Mouse (Mus musculus) left cerebral cortex, postnatal 36 days (tissue): ENCODE results near the gene Prrxl1. TPM values are rescaled to one million over a fixed set of nuclear protein-coding genes. Genes with fewer than 3 reads are reported as not detected.

Source experiments
- DNase-seq, 2 experiments: peaks; one replicate each; pipeline ENCODE4 v3.0.0; 2021 to 2022; ENCODE audit warnings: low spot score in 2 of 2, mixed read lengths in 1 of 2
- intact Hi-C: fragments of 180-260 bp; cut with DNase I; formaldehyde crosslinking; loops from one replicate; pipeline ENCODE4 v1.15.1; 2025
- total RNA-seq, 2 experiments: library from RNA; stranded (reverse); gene quantifications; 2 replicates each; pipeline ENCODE4 v1.2.3; 2021

Gene Prrxl1
- not detected for total RNA-seq

DNA sequence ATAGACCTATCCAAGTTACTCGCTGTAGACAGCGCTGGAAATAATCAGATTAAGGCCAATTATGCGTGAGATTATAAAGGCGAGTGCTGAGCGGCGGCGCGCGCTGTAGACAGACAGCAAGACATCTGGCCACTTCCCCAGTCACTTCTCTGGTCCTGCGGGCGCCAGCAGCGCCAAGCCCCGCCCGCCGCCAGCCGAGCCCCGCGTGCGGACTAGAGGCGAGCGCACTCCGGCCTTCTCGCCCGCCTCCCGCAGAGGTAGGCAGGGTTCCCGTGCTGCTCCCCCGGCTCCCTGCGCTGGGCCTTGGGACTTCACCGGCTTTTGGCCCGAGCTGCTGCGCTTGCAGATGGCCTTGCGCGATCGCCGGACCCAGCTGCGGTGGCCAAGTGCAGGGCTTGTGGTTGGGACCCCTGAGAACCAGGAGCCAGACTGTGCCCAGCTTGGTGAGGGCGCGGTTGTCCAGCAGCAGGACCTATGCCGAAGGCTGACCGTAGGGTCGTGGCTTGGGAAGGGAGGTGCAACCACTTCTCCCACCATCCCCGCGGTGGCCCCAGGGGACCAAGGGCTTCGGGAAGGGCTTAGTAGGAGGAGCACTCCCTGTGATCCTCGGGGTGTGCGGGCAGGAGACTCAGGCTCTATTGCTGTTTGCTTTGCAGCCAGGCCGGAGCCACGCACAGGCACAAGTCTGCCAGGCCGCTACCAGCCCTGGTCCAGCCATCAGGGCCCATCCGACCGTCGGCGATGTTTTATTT lies at the start of gene Prrxl1:
Gene Prrxl1 (plus strand): TSS at position 118 of the 752 bp plus-strand sequence.
- no peak for DNase-seq
- intact Hi-C loops: no loop called here

- DNase-seq: no peak
- intact Hi-C loops: no loop called here
Observed at GRCm38 (mm10) chr14:32551854-32552253, 47.4 kb upstream of the Prrxl1 start.

GRCm38 (mm10) chr14:32553198-32553903 lies 45.9 kb upstream of the Prrxl1 start:
- DNase-seq: no peak
- intact Hi-C loops: no loop called here

DNA sequence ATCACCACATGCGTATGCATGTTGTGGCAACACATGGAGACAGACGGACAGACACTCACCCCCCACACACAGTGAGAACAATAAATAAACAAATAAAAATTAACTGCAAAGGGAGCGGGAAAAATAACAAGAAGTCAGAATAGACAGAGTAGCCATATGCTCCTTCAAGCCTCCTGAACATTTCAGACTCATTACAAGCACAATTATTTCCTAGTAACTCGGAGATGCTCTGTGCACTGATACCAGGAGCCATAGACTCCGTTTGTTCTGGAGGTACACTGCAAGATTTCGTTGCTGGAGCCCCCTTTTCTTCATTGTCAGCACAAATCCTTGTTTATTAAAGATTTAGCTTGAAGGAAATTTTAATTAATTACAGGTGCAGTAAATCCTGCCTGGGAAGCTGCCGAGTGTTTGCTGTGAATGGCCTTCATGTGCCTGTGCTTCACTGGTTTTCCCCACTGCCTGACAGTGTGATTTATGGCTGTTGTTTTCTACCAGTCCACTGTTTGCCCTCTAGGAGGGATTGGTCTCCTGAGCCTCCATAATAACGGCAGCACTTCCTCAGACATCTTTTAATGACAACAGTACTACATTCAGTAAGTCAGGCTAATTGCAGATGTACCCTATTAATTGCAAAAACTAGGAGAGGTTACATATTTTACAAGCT lies 44.2 kb upstream of the Prrxl1 start:
- intact Hi-C loops: no loop called here
- no peak for DNase-seq

DNA sequence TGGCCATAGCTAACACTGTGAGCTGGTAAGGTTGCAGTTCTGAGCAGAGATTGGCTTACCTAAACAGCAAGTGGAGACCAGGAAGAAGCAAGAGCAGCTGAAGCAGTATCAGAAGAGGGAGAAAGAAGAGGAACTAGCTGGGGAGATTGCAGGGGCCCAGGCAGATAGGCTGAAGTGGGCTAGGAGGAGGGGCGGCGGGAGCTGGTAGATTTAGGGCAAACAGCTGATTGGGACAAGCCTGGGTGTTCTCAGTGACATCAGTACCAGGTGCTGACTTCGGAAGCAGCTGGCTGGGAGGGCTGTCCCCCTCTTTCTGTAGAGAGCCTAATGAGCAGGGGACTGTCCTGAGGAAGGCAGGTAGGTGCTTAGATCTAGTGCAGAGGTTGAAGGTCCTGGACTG lies 37.8 kb upstream of the Prrxl1 start:
- intact Hi-C loops: no loop called here
- no peak for DNase-seq

GRCm38 (mm10) chr14:32563661-32564060 lies 35.5 kb upstream of the Prrxl1 start:
- intact Hi-C loops: no loop called here
- DNase-seq: no peak

- intact Hi-C loops: no loop called here
- no peak for DNase-seq
Observed at GRCm38 (mm10) chr14:32572519-32572918, 26.7 kb upstream of the Prrxl1 start.

GRCm38 (mm10) chr14:32578420-32578819 lies 20.8 kb upstream of the Prrxl1 start:
- intact Hi-C loops: no loop called here
- DNase-seq: no peak

DNA sequence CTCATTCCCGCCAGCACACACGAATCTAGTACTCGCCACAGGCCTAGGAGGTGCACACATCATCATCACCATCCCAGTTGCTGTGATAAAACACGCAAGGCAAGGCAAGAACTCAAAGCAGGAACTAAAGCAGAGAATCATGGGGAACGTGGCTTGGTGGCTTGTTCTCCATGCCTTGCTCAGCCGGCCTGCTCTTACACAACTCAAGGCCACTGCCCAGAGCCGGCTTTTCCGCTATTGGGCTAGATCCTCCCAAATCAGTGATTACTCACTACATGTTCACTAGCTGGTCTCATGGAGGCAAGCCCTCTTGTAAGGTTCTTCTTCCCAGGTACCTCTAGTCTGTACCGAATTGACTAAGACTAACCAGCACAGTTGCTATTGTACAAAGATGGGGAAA lies 15.5 kb upstream of the Prrxl1 start:
- intact Hi-C loops: no loop called here

GRCm38 (mm10) chr14:32587013-32587784 lies 12.0 kb upstream of the Prrxl1 start:
- intact Hi-C loops: loop anchor here (2.0 kb wide), 1 partner anchor 54 kb away; no protein-coding TSS in a partner anchor
- peak; percentile 58 to 67 for DNase-seq

More for the DNA sequence above, 15.5 kb upstream of the Prrxl1 start:
- no peak for DNase-seq

GRCm38 (mm10) chr14:32590377-32590776 lies 8.8 kb upstream of the Prrxl1 start:
- intact Hi-C loops: no loop called here
- DNase-seq: no peak

DNA sequence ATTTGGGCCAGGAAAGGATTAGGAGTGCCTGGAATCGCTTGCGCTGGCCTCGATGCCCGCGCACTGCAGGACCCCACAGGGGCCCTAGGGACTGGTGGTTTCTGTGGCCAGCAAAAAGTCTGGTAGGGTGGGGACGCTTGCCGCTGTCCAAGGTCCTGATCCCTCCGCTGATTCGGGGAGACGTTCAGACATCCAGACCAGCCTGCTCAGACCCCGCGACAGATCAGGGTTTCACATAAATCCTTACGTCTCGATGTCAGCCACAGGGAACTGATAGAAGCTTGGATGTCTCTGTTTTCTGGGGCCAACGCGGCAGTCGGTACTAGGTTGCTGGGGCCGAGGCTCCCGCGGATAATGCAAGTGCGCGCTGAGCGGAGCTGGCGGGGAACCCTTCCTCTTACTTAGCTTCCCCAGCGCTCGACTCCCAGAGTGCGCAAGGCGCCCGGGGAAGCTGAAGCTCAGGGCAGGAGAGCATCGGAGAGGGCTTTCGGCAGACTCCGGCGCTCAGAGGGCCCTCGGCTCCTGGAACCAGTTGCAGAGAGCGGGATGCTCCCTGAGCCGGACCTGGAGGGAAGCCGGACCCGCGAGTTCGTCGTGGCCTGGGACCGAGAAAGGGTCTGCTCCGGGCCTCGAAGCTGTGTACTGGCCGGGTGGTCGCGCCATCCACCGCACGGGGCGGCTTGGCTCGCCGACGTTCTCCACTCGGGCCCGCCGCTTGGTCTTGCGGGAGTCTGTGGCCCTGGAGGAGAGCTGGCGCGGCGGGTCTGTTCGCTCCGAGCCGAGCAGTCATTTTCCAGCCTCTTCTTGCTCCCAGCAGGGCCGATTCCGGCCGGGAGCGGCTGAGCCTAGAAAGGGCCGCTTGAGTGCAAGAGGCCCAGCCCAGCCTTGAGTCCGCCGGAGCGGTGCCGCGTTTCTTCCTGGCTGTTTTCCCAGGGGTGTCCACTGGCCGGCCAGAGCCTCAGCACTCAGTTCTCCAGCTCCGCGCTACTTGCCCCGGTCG lies 1.7 kb upstream of the Prrxl1 start:
- peak; percentile 13 to 18 for DNase-seq
- intact Hi-C loops: no loop called here

DNA sequence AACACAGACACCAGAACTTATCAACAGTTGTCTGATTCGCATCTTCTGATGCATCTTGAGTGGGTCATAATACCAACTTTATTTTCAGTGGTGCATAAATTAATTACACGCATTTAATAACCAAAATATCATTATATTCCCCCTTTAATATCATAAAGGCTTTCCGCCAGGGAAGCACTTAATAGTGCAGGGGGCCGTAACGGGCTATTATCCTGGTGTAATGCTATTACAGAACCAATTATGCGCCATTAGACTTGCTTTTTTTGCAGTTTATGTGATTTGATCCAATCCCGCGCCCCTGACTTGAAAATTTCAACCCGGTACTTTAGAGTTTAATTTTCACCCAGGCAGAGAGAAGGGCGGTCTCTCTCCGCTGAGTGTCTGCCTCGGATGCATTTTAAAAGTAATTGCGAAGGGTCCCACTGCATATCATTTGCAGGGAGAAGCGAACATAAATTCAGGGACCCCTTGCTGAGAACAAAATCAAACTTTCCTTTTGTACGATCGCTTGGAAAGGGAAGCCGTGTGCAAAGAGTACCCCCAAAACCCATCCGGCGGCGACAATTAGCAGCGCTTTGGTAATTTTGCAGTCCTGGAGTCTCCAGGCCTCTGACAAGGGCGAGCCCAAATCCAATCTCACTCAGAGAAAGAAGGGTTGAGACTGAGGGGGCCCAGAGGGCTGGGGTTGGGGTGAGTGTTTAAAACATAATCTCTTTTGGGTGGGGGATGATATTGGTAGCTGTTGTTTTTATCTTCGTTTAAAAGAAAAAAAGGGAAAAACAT lies 579 bp upstream of the Prrxl1 start:
- DNase-seq: no peak
- intact Hi-C loops: no loop called here

DNA sequence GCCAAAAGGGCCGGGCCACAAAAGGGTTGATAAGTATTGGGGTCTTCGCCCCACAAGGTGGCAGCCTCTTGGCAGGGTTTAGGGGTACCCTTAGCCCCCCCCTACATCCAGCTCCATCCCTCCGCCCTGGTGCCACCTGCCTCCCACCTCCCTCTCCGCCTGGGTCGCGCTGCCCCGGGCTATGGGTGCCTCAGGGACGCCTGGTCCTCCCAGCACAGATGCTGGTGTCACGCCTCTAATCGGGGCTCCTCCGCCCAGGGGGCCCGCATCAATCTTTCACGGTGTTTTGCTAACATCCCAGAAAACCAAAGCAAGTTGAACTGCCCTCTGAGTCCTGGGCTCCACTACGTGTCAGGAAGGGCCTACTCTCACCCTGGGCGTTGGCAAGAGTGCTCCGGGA lies 903 bp downstream of the Prrxl1 start:
- intact Hi-C loops: no loop called here
- no peak for DNase-seq

GRCm38 (mm10) chr14:32605508-32605907 lies 6.3 kb downstream of the Prrxl1 start:
- intact Hi-C loops: loop anchor here (5.0 kb wide), 1 partner anchor 357 kb away; no protein-coding TSS in a partner anchor
- DNase-seq: no peak

GRCm38 (mm10) chr14:32606316-32606715 lies 7.1 kb downstream of the Prrxl1 start:
- intact Hi-C loops: loop anchor here (5.0 kb wide), 1 partner anchor 356 kb away; no protein-coding TSS in a partner anchor
- no peak for DNase-seq

DNA sequence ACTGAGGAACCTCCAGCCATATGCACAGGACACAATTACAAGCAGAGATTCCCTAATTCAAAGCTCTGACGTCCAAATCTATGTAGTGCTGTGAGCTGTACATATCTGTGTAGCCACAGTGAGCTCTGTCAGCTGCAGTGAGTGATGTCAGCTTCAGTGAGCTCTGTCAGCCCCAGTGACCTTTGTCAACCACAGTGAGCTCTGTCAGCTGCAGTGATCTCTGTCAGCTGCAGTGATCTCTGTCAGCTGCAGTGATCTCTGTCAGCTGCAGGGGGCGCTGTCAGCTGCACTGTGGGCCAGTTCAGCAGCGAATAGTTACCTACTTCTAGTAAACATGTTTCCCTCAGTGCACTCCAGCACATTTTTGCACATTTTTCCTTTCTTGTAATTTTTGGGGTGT lies 10.2 kb downstream of the Prrxl1 start:
- intact Hi-C loops: loop anchor here (5.0 kb wide), 1 partner anchor 353 kb away; no protein-coding TSS in a partner anchor
- peak; percentile 18 to 24 for DNase-seq

GRCm38 (mm10) chr14:32617253-32617652 lies 18.0 kb downstream of the Prrxl1 start:
- intact Hi-C loops: loop anchor here (10.0 kb wide), 1 partner anchor 588 kb away; no protein-coding TSS in a partner anchor
- DNase-seq: no peak
